Mouse (Mus musculus): ENCODE results near the gene Gpr152. TPM values are rescaled to one million over a fixed set of nuclear protein-coding genes. Genes with fewer than 3 reads are reported as not detected.

The Gpr152 gene
- not detected in 2 replicates for polyA plus RNA-seq (2015; fragmentation: Nextera tagmentation; extraction: Ambion mirVana)

- Histone ChIP-seq H3K36me3 (no peaks in the 10 kb centered on the region), H3K4me2 (replicated peaks) (no peak within 1 kb of the TSS), H3K9ac (no peak within 1 kb of the TSS), H3K27me3 (replicated peaks) (no peaks in the 10 kb centered on the region), H3K27ac (no peak within 1 kb of the TSS), H3K4me3 (replicated peaks) (no peak within 1 kb of the TSS), H3K9me3 (no peaks in the 10 kb centered on the region), H3K4me1 (replicated peaks) (no peaks in the 10 kb centered on the region)
- ATAC-seq, result no peak
- 82% methylated on average over 2 of the region's 2 CpGs for WGBS
Measured at GRCm38 (mm10) chr19:4139446-4139845, at the start of gene Gpr152. TSS of gene Gpr152 (plus strand) at chr19:4139787.

- Histone ChIP-seq H3K9me3 (no peaks in the 10 kb centered on the region), H3K27ac (no peak overlapping the region), H3K4me3 (replicated peaks) (no peak overlapping the region), H3K36me3 (no peaks in the 10 kb centered on the region), H3K27me3 (replicated peaks) (no peaks in the 10 kb centered on the region), H3K9ac (no peak overlapping the region), H3K4me1 (replicated peaks) (no peaks in the 10 kb centered on the region), H3K4me2 (replicated peaks) (no peak overlapping the region)
- 88% methylated on average over 3 of the region's 3 CpGs for WGBS
- ATAC-seq, result no peak
Measured at GRCm38 (mm10) chr19:4090446-4090845, 49.1 kb upstream of the Gpr152 start.

- H3K27ac ChIP-seq, result no peak overlapping the region
- H3K4me3 ChIP-seq (replicated peaks), result no peak overlapping the region
- H3K4me2 ChIP-seq (replicated peaks), result no peak overlapping the region
- H3K9ac ChIP-seq, result no peak overlapping the region
- H3K4me1 ChIP-seq (replicated peaks), result peaks cover 2% of the 10 kb centered on the region; the same call in 1 of the 2 replicates
- H3K36me3 ChIP-seq, result no peaks in the 10 kb centered on the region
- ATAC-seq, result no peak
- H3K9me3 ChIP-seq, result no peaks in the 10 kb centered on the region
- H3K27me3 ChIP-seq (replicated peaks), result no peaks in the 10 kb centered on the region
- WGBS, result 68% methylated on average over 2 of the region's 2 CpGs
Measured at GRCm38 (mm10) chr19:4091383-4091782, 48.2 kb upstream of the Gpr152 start.

- peaks cover 6% of the 10 kb centered on the region for H3K4me1 ChIP-seq (replicated peaks)
- no peak overlapping the region for H3K27ac ChIP-seq
- no peaks in the 10 kb centered on the region for H3K27me3 ChIP-seq (replicated peaks)
- H3K4me3 ChIP-seq (replicated peaks), result no peak overlapping the region
- H3K9ac ChIP-seq, result no peak overlapping the region
- no peaks in the 10 kb centered on the region for H3K36me3 ChIP-seq
- 69% methylated on average over 3 of the region's 3 CpGs for WGBS
- no peak overlapping the region for H3K4me2 ChIP-seq (replicated peaks)
- no peaks in the 10 kb centered on the region for H3K9me3 ChIP-seq
- no peak for ATAC-seq
Measured at GRCm38 (mm10) chr19:4092750-4093149, 46.8 kb upstream of the Gpr152 start.

- Histone ChIP-seq H3K27ac (no peak overlapping the region), H3K4me1 (replicated peaks) (peaks cover 14% of the 10 kb centered on the region), H3K9ac (no peak overlapping the region), H3K4me2 (replicated peaks) (no peak overlapping the region), H3K4me3 (replicated peaks) (no peak overlapping the region), H3K9me3 (no peaks in the 10 kb centered on the region), H3K36me3 (no peaks in the 10 kb centered on the region), H3K27me3 (replicated peaks) (no peaks in the 10 kb centered on the region)
- no peak for ATAC-seq
- 64% methylated on average over 7 of the region's 7 CpGs for WGBS
Measured at GRCm38 (mm10) chr19:4093772-4094171, 45.8 kb upstream of the Gpr152 start.

- Histone ChIP-seq H3K9ac (0 out of 2 replicates have a peak overlapping the region, but pooled peaks have one; percentile 17), H3K36me3 (no peaks in the 10 kb centered on the region), H3K4me1 (replicated peaks) (peaks cover 20% of the 10 kb centered on the region), H3K4me3 (replicated peaks) (no peak overlapping the region), H3K9me3 (no peaks in the 10 kb centered on the region), H3K4me2 (replicated peaks) (no peak overlapping the region), H3K27me3 (replicated peaks) (no peaks in the 10 kb centered on the region), H3K27ac (no peak overlapping the region)
- no peak for ATAC-seq
- WGBS, result 69% methylated on average over 3 of the region's 3 CpGs
Measured at GRCm38 (mm10) chr19:4094348-4094747, 45.2 kb upstream of the Gpr152 start.

- Histone ChIP-seq H3K9me3 (no peaks in the 10 kb centered on the region), H3K4me3 (replicated peaks) (no peak overlapping the region), H3K27me3 (replicated peaks) (no peaks in the 10 kb centered on the region), H3K36me3 (no peaks in the 10 kb centered on the region), H3K9ac (no peak overlapping the region), H3K4me1 (replicated peaks) (peaks cover 25% of the 10 kb centered on the region), H3K4me2 (replicated peaks) (no peak overlapping the region), H3K27ac (no peak overlapping the region)
- ATAC-seq, result no peak
- WGBS, result 80% methylated on average over 5 of the region's 5 CpGs
Measured at GRCm38 (mm10) chr19:4094774-4095303, 44.7 kb upstream of the Gpr152 start.

- Histone ChIP-seq H3K27me3 (replicated peaks) (peaks cover 4% of the 10 kb centered on the region; the same call in 1 of the 2 replicates), H3K4me2 (replicated peaks) (no peak overlapping the region), H3K4me3 (replicated peaks) (no peak overlapping the region), H3K4me1 (replicated peaks) (peaks cover 35% of the 10 kb centered on the region), H3K27ac (no peak overlapping the region), H3K9me3 (no peaks in the 10 kb centered on the region), H3K9ac (no peak overlapping the region), H3K36me3 (no peaks in the 10 kb centered on the region)
- no peak for ATAC-seq
- WGBS, result 73% methylated on average over 3 of the region's 3 CpGs
Measured at GRCm38 (mm10) chr19:4095802-4096201, 43.8 kb upstream of the Gpr152 start.

- peak within 1 kb of the TSS; percentile 95 for H3K4me2 ChIP-seq (replicated peaks)
- H3K36me3 ChIP-seq, result no peaks in the 10 kb centered on the region
- peaks cover 41% of the 10 kb centered on the region for H3K4me1 ChIP-seq (replicated peaks)
- WGBS, result under 1% methylated on average over 65 of the region's 65 CpGs
- H3K9ac ChIP-seq, result peak within 1 kb of the TSS; percentile 57
- no peaks in the 10 kb centered on the region for H3K9me3 ChIP-seq
- peaks cover 10% of the 10 kb centered on the region for H3K27me3 ChIP-seq (replicated peaks)
- peak within 1 kb of the TSS; percentile 89 for H3K27ac ChIP-seq
- ATAC-seq, result peak; percentile 94
- peak within 1 kb of the TSS; percentile 66 for H3K4me3 ChIP-seq (replicated peaks)
Measured at GRCm38 (mm10) chr19:4096642-4097440, 42.7 kb upstream of the Gpr152 start, which contains the start of gene Cdk2ap2. TSS of gene Cdk2ap2 (plus strand) at chr19:4097182.

GRCm38 (mm10) chr19:4097441-4097825, 42.2 kb upstream of the Gpr152 start:
- peak overlapping the region; percentile 95 for H3K4me2 ChIP-seq (replicated peaks)
- H3K36me3 ChIP-seq, result no peaks in the 10 kb centered on the region
- peak overlapping the region; percentile 66 for H3K4me3 ChIP-seq (replicated peaks)
- H3K27ac ChIP-seq, result peak overlapping the region; percentile 87
- ATAC-seq, result peak; percentile 69
- H3K27me3 ChIP-seq (replicated peaks), result peaks cover 10% of the 10 kb centered on the region
- H3K4me1 ChIP-seq (replicated peaks), result peaks cover 41% of the 10 kb centered on the region
- H3K9ac ChIP-seq, result peak overlapping the region; percentile 57
- no peaks in the 10 kb centered on the region for H3K9me3 ChIP-seq
- WGBS, result 2% methylated on average over 21 of the region's 21 CpGs

- no peaks in the 10 kb centered on the region for H3K9me3 ChIP-seq
- H3K4me1 ChIP-seq (replicated peaks), result peaks cover 41% of the 10 kb centered on the region
- peak overlapping the region; percentile 95 for H3K4me2 ChIP-seq (replicated peaks)
- H3K9ac ChIP-seq, result no peak overlapping the region
- WGBS, result 81% methylated on average over 13 of the region's 13 CpGs
- H3K36me3 ChIP-seq, result no peaks in the 10 kb centered on the region
- peaks cover 10% of the 10 kb centered on the region for H3K27me3 ChIP-seq (replicated peaks)
- H3K27ac ChIP-seq, result no peak overlapping the region
- no peak for ATAC-seq
- H3K4me3 ChIP-seq (replicated peaks), result 0 out of 2 replicates have a peak overlapping the region, but pooled peaks have one; percentile 66
Measured at GRCm38 (mm10) chr19:4098426-4098825, 41.2 kb upstream of the Gpr152 start.

- peak overlapping the region; percentile 33 for H3K27ac ChIP-seq
- ATAC-seq, result 0 out of 2 replicates have a peak, but pooled peaks have one; percentile 5
- no peak overlapping the region for H3K9ac ChIP-seq
- peak overlapping the region; percentile 95 for H3K4me2 ChIP-seq (replicated peaks)
- no peaks in the 10 kb centered on the region for H3K36me3 ChIP-seq
- peaks cover 10% of the 10 kb centered on the region for H3K27me3 ChIP-seq (replicated peaks)
- H3K4me3 ChIP-seq (replicated peaks), result no peak overlapping the region
- peaks cover 41% of the 10 kb centered on the region for H3K4me1 ChIP-seq (replicated peaks)
- H3K9me3 ChIP-seq, result no peaks in the 10 kb centered on the region
- 15% methylated on average over 9 of the region's 9 CpGs for WGBS
Measured at GRCm38 (mm10) chr19:4099056-4099455, 40.5 kb upstream of the Gpr152 start.

Data from intestine, embryonic 15.5 days (tissue).